Mouse (Mus musculus) lung, postnatal 36 days (tissue): ENCODE results near the gene Prpf19.

Experiments used
- DNase-seq: peaks from one replicate; pipeline ENCODE4 v3.0.0; 2022; ENCODE audit warnings: mixed read lengths

Gene Prpf19

GRCm38 (mm10) chr19:10940097-10940800, 45.2 kb downstream of the Prpf19 start:
- DNase-seq, result peak; percentile 83

- no peak for DNase-seq
These were observed 45.9 kb downstream of the Prpf19 start for GRCm38 (mm10) chr19:10940801-10941457.

GRCm38 (mm10) chr19:10943955-10944354, 48.9 kb downstream of the Prpf19 start:
- DNase-seq, result peak; percentile 40

GRCm38 (mm10) chr19:10946506-10946905, 51.5 kb downstream of the Prpf19 start:
- no peak for DNase-seq

- no peak for DNase-seq
These were observed 52.2 kb downstream of the Prpf19 start for GRCm38 (mm10) chr19:10947219-10947618.

- DNase-seq, result no peak
These were observed 53.4 kb downstream of the Prpf19 start for GRCm38 (mm10) chr19:10948416-10948815.

GRCm38 (mm10) chr19:10949112-10949511, 54.1 kb downstream of the Prpf19 start, which contains the start of gene Ccdc86:
Ccdc86 (minus strand) TSS chr19:10949266.
- DNase-seq, result peak; percentile 99

- no peak for DNase-seq
These were observed 54.5 kb downstream of the Prpf19 start for GRCm38 (mm10) chr19:10949558-10949957.

GRCm38 (mm10) chr19:10952021-10952939, 57.2 kb downstream of the Prpf19 start:
- peak; percentile 33 for DNase-seq
